Mouse (Mus musculus): ENCODE measurements around the gene Vmn2r26. TPM values are rescaled to one million over a fixed set of nuclear protein-coding genes. Genes with fewer than 3 reads are reported as not detected.
"Not testable (repeated sequence)": the region's sequence is repeated elsewhere in the genome, so short reads cannot be mapped to it uniquely, and the experiment has no call there.

The Vmn2r26 gene
- 0.05 and 0.08 TPM in 2 replicates for polyA plus RNA-seq (2012; rRNA removed)

DNA sequence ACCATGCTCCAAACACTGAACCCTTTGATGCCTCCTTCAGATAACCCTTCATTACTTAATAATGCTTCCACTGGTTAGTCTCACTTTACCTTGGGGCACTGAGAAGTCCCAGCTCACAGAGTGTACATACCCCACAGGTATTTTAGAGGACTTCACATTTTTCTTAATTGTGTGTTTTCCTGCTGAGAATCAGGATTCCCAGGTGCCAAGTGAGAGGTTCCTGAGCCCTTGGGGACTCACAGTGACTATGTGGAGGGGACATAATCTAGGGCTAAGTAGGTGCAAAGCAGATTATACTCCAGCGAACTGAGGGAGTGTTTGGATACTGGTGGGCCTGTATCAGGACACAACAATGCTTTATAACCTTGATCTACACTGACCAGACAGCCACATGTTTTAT, at the start of gene Vmn2r26:
TSS of gene Vmn2r26 (plus strand) at position 301 of the 400 bp plus-strand sequence.
- not testable (repeated sequence) for H3K27me3 ChIP-seq (ENCODE audit: control insufficient read depth, insufficient read depth, low read length); H3K4me3 ChIP-seq (ENCODE audit: control insufficient read depth, low read depth, low read length); H3K27ac ChIP-seq (ENCODE audit: control insufficient read depth, insufficient read depth, low read depth, low read length); H3K36me3 ChIP-seq (ENCODE audit: control insufficient read depth, insufficient read depth, low read length); H3K4me1 ChIP-seq (ENCODE audit: control insufficient read depth, insufficient read depth, low read length)

DNA sequence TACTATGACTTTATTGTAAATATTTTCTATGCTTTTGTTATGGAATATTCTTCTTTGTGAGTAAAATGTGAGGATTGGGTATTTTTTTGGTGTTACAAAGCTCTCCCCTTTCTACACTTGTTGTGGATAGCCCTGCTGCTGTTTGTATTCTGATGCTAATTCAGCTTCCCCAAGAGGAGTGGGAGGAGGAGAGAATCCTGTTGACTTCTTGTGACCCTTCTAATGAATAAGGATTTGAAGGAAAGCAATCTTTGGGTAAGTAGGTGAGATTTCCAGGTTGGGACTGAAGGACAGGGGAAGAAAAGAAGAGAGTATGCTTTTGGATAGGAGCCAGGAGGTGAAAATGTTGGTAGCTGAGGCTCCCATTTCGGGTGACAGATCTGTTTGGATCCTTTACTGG, 3.5 kb upstream of the Vmn2r26 start:
- no peak for TF ChIP-seq POLR2A (IDR thresholded peaks at IDR 0.05; ENCODE audit: control insufficient read depth, low read depth, low read length)
- TF ChIP-seq CTCF (IDR thresholded peaks at IDR 0.05; ENCODE audit: control insufficient read depth, insufficient read depth, insufficient replicate concordance, low read depth, low read length): no peak
- H3K27ac ChIP-seq (ENCODE audit: control insufficient read depth, insufficient read depth, low read depth, low read length): no peak overlapping the region
- no peaks in the 10 kb centered on the region for H3K27me3 ChIP-seq (ENCODE audit: control insufficient read depth, insufficient read depth, low read length)
- H3K4me3 ChIP-seq (ENCODE audit: control insufficient read depth, low read depth, low read length): no peak overlapping the region
- H3K36me3 ChIP-seq (ENCODE audit: control insufficient read depth, insufficient read depth, low read length): no peaks in the 10 kb centered on the region
- no peaks in the 10 kb centered on the region for H3K4me1 ChIP-seq (ENCODE audit: control insufficient read depth, insufficient read depth, low read length)

- no peak overlapping the region for H3K27ac ChIP-seq (ENCODE audit: control insufficient read depth, insufficient read depth, low read depth, low read length)
- H3K27me3 ChIP-seq (ENCODE audit: control insufficient read depth, insufficient read depth, low read length): no peaks in the 10 kb centered on the region
- H3K4me3 ChIP-seq (ENCODE audit: control insufficient read depth, low read depth, low read length): no peak overlapping the region
- TF ChIP-seq CTCF (IDR thresholded peaks at IDR 0.05; ENCODE audit: control insufficient read depth, insufficient read depth, insufficient replicate concordance, low read depth, low read length) (no peak), POLR2A (IDR thresholded peaks at IDR 0.05; ENCODE audit: control insufficient read depth, low read depth, low read length) (no peak)
- no peaks in the 10 kb centered on the region for H3K4me1 ChIP-seq (ENCODE audit: control insufficient read depth, insufficient read depth, low read length)
- no peaks in the 10 kb centered on the region for H3K36me3 ChIP-seq (ENCODE audit: control insufficient read depth, insufficient read depth, low read length)
Measured at GRCm38 (mm10) chr6:124048388-124048787, 24.0 kb downstream of the Vmn2r26 start.

GRCm38 (mm10) chr6:124053611-124054010, 29.2 kb downstream of the Vmn2r26 start:
- not testable (repeated sequence) for H3K4me3 ChIP-seq (ENCODE audit: control insufficient read depth, low read depth, low read length); H3K27me3 ChIP-seq (ENCODE audit: control insufficient read depth, insufficient read depth, low read length); H3K27ac ChIP-seq (ENCODE audit: control insufficient read depth, insufficient read depth, low read depth, low read length); H3K4me1 ChIP-seq (ENCODE audit: control insufficient read depth, insufficient read depth, low read length); H3K36me3 ChIP-seq (ENCODE audit: control insufficient read depth, insufficient read depth, low read length)

DNA sequence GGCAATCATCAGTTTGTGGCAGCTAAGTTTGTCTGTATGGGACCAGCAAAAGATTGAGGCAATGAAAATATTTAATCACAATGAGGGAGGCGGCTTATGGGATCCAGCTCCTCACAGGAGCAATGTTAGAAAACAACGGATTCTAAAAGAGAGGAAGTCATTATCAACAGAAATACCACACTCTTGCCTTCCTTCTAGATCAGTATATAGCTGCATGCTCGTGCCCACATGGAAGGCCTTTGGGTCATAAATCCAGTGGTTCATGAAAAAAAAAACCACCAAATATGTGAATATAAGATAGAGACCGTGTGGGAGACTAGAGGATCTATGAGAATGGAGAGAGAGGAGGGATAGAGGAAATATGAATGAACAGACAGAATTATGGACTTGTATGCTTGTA, 78.0 kb downstream of the Vmn2r26 start:
- Histone ChIP-seq H3K36me3 (ENCODE audit: control insufficient read depth, insufficient read depth, low read length) (no peaks in the 10 kb centered on the region), H3K4me3 (ENCODE audit: control insufficient read depth, low read depth, low read length) (no peak overlapping the region), H3K4me1 (ENCODE audit: control insufficient read depth, insufficient read depth, low read length) (no peaks in the 10 kb centered on the region), H3K27me3 (ENCODE audit: control insufficient read depth, insufficient read depth, low read length) (no peaks in the 10 kb centered on the region), H3K27ac (ENCODE audit: control insufficient read depth, insufficient read depth, low read depth, low read length) (no peak overlapping the region)
- TF ChIP-seq POLR2A (IDR thresholded peaks at IDR 0.05; ENCODE audit: control insufficient read depth, low read depth, low read length) (no peak), CTCF (IDR thresholded peaks at IDR 0.05; ENCODE audit: control insufficient read depth, insufficient read depth, insufficient replicate concordance, low read depth, low read length) (no peak)

Other genes with a start within 250 kb of the Vmn2r26 start
- gene Vmn2r24, start 245.7 kb upstream of the Vmn2r26 start, polyA plus RNA-seq (2012; rRNA removed): not detected in 2 replicates
- not detected in 2 replicates for gene Vmn2r25, start 171.1 kb upstream of the Vmn2r26 start, polyA plus RNA-seq (2012; rRNA removed)
- gene Vmn2r27, start 207.3 kb downstream of the Vmn2r26 start, polyA plus RNA-seq (2012; rRNA removed): 0.10 and 0.11 TPM in 2 replicates

Measured in testis, adult 2 months (tissue).